Mouse (Mus musculus): ENCODE data around the gene Vil1. TPM values are rescaled to one million over a fixed set of nuclear protein-coding genes. Genes with fewer than 3 reads are reported as not detected.
A peak's percentile ranks its signal among the peaks of the same experiment; 100 is the strongest.

Gene Vil1
- total RNA-seq, 2 experiments from 2014 or later: 0.11 TPM; not detected in 1

- DNase-seq (ENCODE audit: low spot score): peak; percentile 97
These were observed 22.3 kb upstream of the Vil1 start for GRCm38 (mm10) chr1:74386714-74387385.

GRCm38 (mm10) chr1:74387386-74387988, 21.7 kb upstream of the Vil1 start:
- DNase-seq (ENCODE audit: low spot score): no peak

GRCm38 (mm10) chr1:74388398-74388920, 20.7 kb upstream of the Vil1 start:
- no peak for DNase-seq (ENCODE audit: low spot score)

- no peak for DNase-seq (ENCODE audit: low spot score)
These were observed 19.3 kb upstream of the Vil1 start for GRCm38 (mm10) chr1:74389831-74390286.

- DNase-seq (ENCODE audit: low spot score): peak; percentile 75
These were observed 18.8 kb upstream of the Vil1 start for GRCm38 (mm10) chr1:74390287-74390906.

- DNase-seq (ENCODE audit: low spot score): peak; percentile 98
These were observed 18.0 kb upstream of the Vil1 start, which contains the start of gene Ctdsp1 for GRCm38 (mm10) chr1:74390924-74391748. TSS of gene Ctdsp1 (plus strand) at chr1:74391509.

GRCm38 (mm10) chr1:74391844-74392441, 17.2 kb upstream of the Vil1 start:
- DNase-seq (ENCODE audit: low spot score): peak; percentile 79

GRCm38 (mm10) chr1:74392446-74392994, 16.7 kb upstream of the Vil1 start:
- DNase-seq (ENCODE audit: low spot score): no peak

GRCm38 (mm10) chr1:74393010-74393409, 16.2 kb upstream of the Vil1 start:
- no peak for DNase-seq (ENCODE audit: low spot score)

GRCm38 (mm10) chr1:74393697-74394096, 15.5 kb upstream of the Vil1 start:
- DNase-seq (ENCODE audit: low spot score): no peak

- no peak for DNase-seq (ENCODE audit: low spot score)
These were observed 14.9 kb upstream of the Vil1 start for GRCm38 (mm10) chr1:74394311-74394710.

- DNase-seq (ENCODE audit: low spot score): no peak
These were observed 14.3 kb upstream of the Vil1 start for GRCm38 (mm10) chr1:74394858-74395257.

- DNase-seq (ENCODE audit: low spot score): no peak
These were observed 13.9 kb upstream of the Vil1 start for GRCm38 (mm10) chr1:74395290-74395689.

- peak; percentile 50 for DNase-seq (ENCODE audit: low spot score)
These were observed 12.5 kb upstream of the Vil1 start for GRCm38 (mm10) chr1:74396456-74397222.

GRCm38 (mm10) chr1:74397268-74397918, 11.8 kb upstream of the Vil1 start:
- DNase-seq (ENCODE audit: low spot score): peak; percentile 99

GRCm38 (mm10) chr1:74397919-74398451, 11.2 kb upstream of the Vil1 start:
- DNase-seq (ENCODE audit: low spot score): peak; percentile 76

GRCm38 (mm10) chr1:74400531-74400930, 8.6 kb upstream of the Vil1 start:
- DNase-seq (ENCODE audit: low spot score): no peak

- DNase-seq (ENCODE audit: low spot score): no peak
These were observed 8.0 kb upstream of the Vil1 start for GRCm38 (mm10) chr1:74401015-74401702.

GRCm38 (mm10) chr1:74404206-74404605, 5.0 kb upstream of the Vil1 start:
- no peak for DNase-seq (ENCODE audit: low spot score)
